Mouse (Mus musculus) lung, embryonic 14.5 days (tissue): ENCODE measurements at regions not wholly inside any gene's neighbourhood (a gene's known extent, or its start where the extent isn't known, plus 50 kb on each side); places are given as distances from the start of the nearest gene placed in this dataset.

Experiments
- ATAC-seq: fragments of 200-750 bp; cut with Nextera tagmentation; 2 replicates; pipeline ENCODE4 v1.8.0; 2017; ENCODE audit warnings: mild to moderate bottlenecking, moderate TSS enrichment, moderate library complexity; ENCODE audit not compliant: insufficient read depth
- DNase-seq: peaks from one replicate; pipeline ENCODE4 v3.0.0-alpha.2; 2015
- H3K27ac ChIP-seq: fragments of 300-500 bp; sonication (generic); 2 replicates; pipeline ENCODE4 v1.5.1; 2014; ENCODE audit warnings: low read depth, mild to moderate bottlenecking, moderate library complexity
- H3K27me3 ChIP-seq: fragments of 300-500 bp; sonication (generic); 2 replicates; pipeline ENCODE4 v1.6.1; 2014; ENCODE audit warnings: low read length, control low read depth; ENCODE audit not compliant: insufficient read depth
- H3K36me3 ChIP-seq: fragments of 300-500 bp; sonication (generic); 2 replicates; pipeline ENCODE4 v1.6.1; 2014; ENCODE audit warnings: control low read depth; ENCODE audit not compliant: insufficient read depth
- H3K4me1 ChIP-seq: fragments of 300-500 bp; sonication (generic); 2 replicates; pipeline ENCODE4 v1.6.1; 2014; ENCODE audit warnings: antibody characterized with exemption, control low read depth; ENCODE audit not compliant: insufficient read depth
- H3K4me2 ChIP-seq: fragments of 300-500 bp; sonication (generic); 2 replicates; pipeline ENCODE4 v1.6.1; 2014; ENCODE audit warnings: mild to moderate bottlenecking
- H3K4me3 ChIP-seq: fragments of 300-500 bp; sonication (generic); 2 replicates; pipeline ENCODE4 v1.5.1; 2014; ENCODE audit warnings: low read depth, low read length
- H3K9ac ChIP-seq: fragments of 300-500 bp; sonication (generic); 2 replicates; pipeline ENCODE4 v1.6.1; 2014
- H3K9me3 ChIP-seq: fragments of 300-500 bp; sonication (generic); 2 replicates; pipeline ENCODE4 v1.6.1; 2016; ENCODE audit warnings: low read depth, low read length, control low read depth
- CTCF ChIP-seq: IDR thresholded peaks from 2 replicates; pipeline ENCODE4 v1.5.1; 2016; ENCODE audit warnings: antibody characterized with exemption, low read depth
- WGBS: fragments of 180-500 bp; shearing (Covaris S2); extraction: QIAGEN DNeasy Blood & Tissue Kit; methylation state at CpG from one replicate; pipeline ENCODE4 v1.1.7; 2014; 5-methylcytosine and 5-hydroxymethylcytosine counted together

- DNase-seq = no peak
- H3K27me3 ChIP-seq = no peaks in the 10 kb centered on the region
- TF ChIP-seq CTCF = no peak
These were observed 1020.1 kb upstream of the Slc10a2 start for GRCm38 (mm10) chr8:6125265-6125664.

GRCm38 (mm10) chr8:6119506-6119905, 1014.4 kb upstream of the Slc10a2 start:
- Histone ChIP-seq H3K27ac (no peak overlapping the region), H3K9me3 (no peaks in the 10 kb centered on the region), H3K36me3 (no peaks in the 10 kb centered on the region), H3K9ac (no peak overlapping the region), H3K4me2 (no peak overlapping the region), H3K27me3 (no peaks in the 10 kb centered on the region), H3K4me1 (no peaks in the 10 kb centered on the region), H3K4me3 (no peak overlapping the region)
- no peak for TF ChIP-seq CTCF
- ATAC-seq (peak; percentile 89; the same call in 1 of the 2 replicates), DNase-seq (peak; percentile 78)

More at GRCm38 (mm10) chr8:6125265-6125664, 1020.1 kb upstream of the Slc10a2 start:
- H3K4me2 ChIP-seq = no peak overlapping the region
- H3K4me3 ChIP-seq = no peak overlapping the region
- no peaks in the 10 kb centered on the region for H3K36me3 ChIP-seq
- ATAC-seq = no peak
- H3K4me1 ChIP-seq = no peaks in the 10 kb centered on the region
- no peak overlapping the region for H3K27ac ChIP-seq
- no peaks in the 10 kb centered on the region for H3K9me3 ChIP-seq
- H3K9ac ChIP-seq = no peak overlapping the region

- ATAC-seq (no peak), DNase-seq (no peak)
- no peak overlapping the region for H3K4me3 ChIP-seq
- H3K4me2 ChIP-seq = no peak overlapping the region
- no peaks in the 10 kb centered on the region for H3K9me3 ChIP-seq
- no peak for TF ChIP-seq CTCF
- no peaks in the 10 kb centered on the region for H3K27me3 ChIP-seq
- no peak overlapping the region for H3K27ac ChIP-seq
- H3K9ac ChIP-seq = no peak overlapping the region
- 82% methylated on average over 2 of the region's 2 CpGs for WGBS
- H3K4me1 ChIP-seq = no peaks in the 10 kb centered on the region
- no peaks in the 10 kb centered on the region for H3K36me3 ChIP-seq
These were observed 1006.2 kb upstream of the Slc10a2 start for GRCm38 (mm10) chr8:6111351-6111750.

GRCm38 (mm10) chr8:6090028-6090427, 984.9 kb upstream of the Slc10a2 start:
- Histone ChIP-seq H3K27ac (no peak overlapping the region), H3K36me3 (no peaks in the 10 kb centered on the region), H3K9ac (no peak overlapping the region), H3K9me3 (no peaks in the 10 kb centered on the region), H3K4me3 (no peak overlapping the region), H3K4me2 (no peak overlapping the region), H3K4me1 (no peaks in the 10 kb centered on the region), H3K27me3 (no peaks in the 10 kb centered on the region)
- no peak for TF ChIP-seq CTCF
- DNase-seq (no peak), ATAC-seq (no peak)
- 79% methylated on average over 4 of the region's 4 CpGs for WGBS

GRCm38 (mm10) chr8:6043939-6044577, 938.9 kb upstream of the Slc10a2 start:
- no peaks in the 10 kb centered on the region for H3K27me3 ChIP-seq
- H3K9ac ChIP-seq = no peak overlapping the region
- H3K36me3 ChIP-seq = no peaks in the 10 kb centered on the region
- 0 out of 2 replicates have a peak overlapping the region, but pooled peaks have one; percentile 20 for H3K4me2 ChIP-seq
- H3K27ac ChIP-seq = no peak overlapping the region
- H3K9me3 ChIP-seq = no peaks in the 10 kb centered on the region
- peak; percentile 72 for TF ChIP-seq CTCF
- no peaks in the 10 kb centered on the region for H3K4me1 ChIP-seq
- DNase-seq = peak; percentile 94
- H3K4me3 ChIP-seq = no peak overlapping the region
- peak; percentile 99 for ATAC-seq
- WGBS = 11% methylated on average over 5 of the region's 5 CpGs

GRCm38 (mm10) chr8:6012206-6012605, 907.1 kb upstream of the Slc10a2 start:
- H3K9ac ChIP-seq = no peak overlapping the region
- H3K27ac ChIP-seq = peak overlapping the region; percentile 1; the same call in 1 of the 2 replicates
- H3K36me3 ChIP-seq = no peaks in the 10 kb centered on the region
- WGBS = 39% methylated on average over 2 of the region's 2 CpGs
- DNase-seq (peak; percentile 5), ATAC-seq (peak; percentile 69; the same call in 1 of the 2 replicates)
- TF ChIP-seq CTCF = no peak
- H3K4me1 ChIP-seq = no peaks in the 10 kb centered on the region
- H3K27me3 ChIP-seq = no peaks in the 10 kb centered on the region
- H3K4me2 ChIP-seq = no peak overlapping the region
- no peak overlapping the region for H3K4me3 ChIP-seq
- H3K9me3 ChIP-seq = no peaks in the 10 kb centered on the region

GRCm38 (mm10) chr8:6011182-6011581, 906.0 kb upstream of the Slc10a2 start:
- no peak overlapping the region for H3K4me2 ChIP-seq
- ATAC-seq (no peak), DNase-seq (peak; percentile 7)
- no peaks in the 10 kb centered on the region for H3K36me3 ChIP-seq
- no peak for TF ChIP-seq CTCF
- H3K4me1 ChIP-seq = no peaks in the 10 kb centered on the region
- no peak overlapping the region for H3K27ac ChIP-seq
- no peak overlapping the region for H3K4me3 ChIP-seq
- H3K9ac ChIP-seq = no peak overlapping the region
- no peaks in the 10 kb centered on the region for H3K27me3 ChIP-seq
- no peaks in the 10 kb centered on the region for H3K9me3 ChIP-seq
